Mouse (Mus musculus) E14TG2a.4 (cell line): ENCODE results near the gene Ak3.

ENCODE experiments used
- H3K27me3 ChIP-seq: 2 replicates; pipeline ENCODE4 v1.6.1; 2014; ENCODE audit warnings: low read length, control low read depth; ENCODE audit not compliant: insufficient read depth
- H3K36me3 ChIP-seq: 2 replicates; pipeline ENCODE4 v1.6.1; 2014; ENCODE audit warnings: low read length, control low read depth; ENCODE audit not compliant: insufficient read depth
- H3K4me1 ChIP-seq: replicated peaks from 2 replicates; pipeline ENCODE4 v1.6.1; 2014; ENCODE audit warnings: low read depth, low read length, control low read depth
- H3K4me3 ChIP-seq: replicated peaks from 2 replicates; pipeline ENCODE4 v1.5.1; 2014; ENCODE audit warnings: mild to moderate bottlenecking, low read length
- H3K9me3 ChIP-seq: 2 replicates; pipeline ENCODE4 v1.6.1; 2014; ENCODE audit warnings: low read length, control low read depth
- CTCF ChIP-seq: conservative IDR thresholded peaks from 2 replicates; pipeline ENCODE4 v1.5.1; 2014; ENCODE audit warnings: low read length
- NANOG ChIP-seq: IDR thresholded peaks from 2 replicates; pipeline ENCODE4 v1.6.1; 2014; ENCODE audit warnings: borderline replicate concordance, low read length, mixed read lengths
- POU5F1 ChIP-seq: IDR thresholded peaks from 2 replicates; pipeline ENCODE4 v1.6.1; 2014; ENCODE audit warnings: low read length, borderline replicate concordance

Ak3 gene

GRCm38 (mm10) chr19:29063009-29063408 is 15.2 kb upstream of the Ak3 start:
- Histone ChIP-seq H3K4me3 (no peak overlapping the region), H3K27me3 (no peaks in the 10 kb centered on the region), H3K36me3 (no peaks in the 10 kb centered on the region), H3K9me3 (no peaks in the 10 kb centered on the region), H3K4me1 (peaks cover 62% of the 10 kb centered on the region)
- no peak for TF ChIP-seq NANOG
- no peak for TF ChIP-seq POU5F1
- TF ChIP-seq CTCF: no peak

DNA sequence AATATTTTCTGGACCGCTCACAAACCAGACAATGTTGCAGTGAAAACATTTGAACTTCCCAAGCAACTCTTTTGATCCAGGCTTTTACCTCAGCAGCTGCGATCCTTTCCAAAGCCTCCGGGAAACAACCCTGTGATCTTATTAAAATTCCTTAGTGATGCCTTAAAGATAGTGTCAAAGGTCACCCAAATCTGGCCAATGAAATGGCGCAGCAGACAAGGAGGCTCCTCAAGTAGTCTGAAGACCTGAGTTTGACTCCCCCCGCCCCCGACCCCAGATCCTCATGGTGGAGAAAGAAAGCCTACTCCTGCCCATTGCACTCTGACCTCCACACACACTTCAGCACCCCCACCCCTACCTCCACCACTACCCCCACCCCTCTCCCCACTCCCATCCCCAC is 12.5 kb upstream of the Ak3 start:
- H3K27me3 ChIP-seq: no peaks in the 10 kb centered on the region
- peaks cover 3% of the 10 kb centered on the region; the same call in 1 of the 2 replicates for H3K36me3 ChIP-seq
- TF ChIP-seq POU5F1 (no peak), NANOG (no peak), CTCF (no peak)
- no peaks in the 10 kb centered on the region for H3K9me3 ChIP-seq
- peak overlapping the region; percentile 23; the same call in 1 of the 2 replicates for H3K4me3 ChIP-seq
- peaks cover 58% of the 10 kb centered on the region for H3K4me1 ChIP-seq

DNA sequence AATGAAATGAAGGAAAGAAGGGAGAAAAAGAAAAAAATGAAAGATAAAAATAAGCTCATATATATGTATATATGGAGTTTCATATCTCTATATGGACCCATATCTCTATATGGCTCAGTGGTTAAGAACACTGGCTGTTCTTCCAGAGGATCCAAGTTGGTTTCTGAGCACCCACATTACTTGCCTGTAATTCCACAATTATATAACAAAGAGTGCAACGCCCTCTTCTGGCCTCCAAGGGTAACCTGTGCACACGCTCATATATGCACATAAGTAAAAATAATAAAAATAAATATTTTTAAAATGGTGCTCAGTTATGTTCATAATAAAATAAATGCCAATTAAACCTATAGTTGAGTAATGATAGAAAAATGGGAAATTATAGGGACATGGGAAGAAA is 11.9 kb upstream of the Ak3 start:
- Histone ChIP-seq H3K4me3 (peak overlapping the region; percentile 23; the same call in 1 of the 2 replicates), H3K9me3 (no peaks in the 10 kb centered on the region), H3K36me3 (peaks cover 3% of the 10 kb centered on the region; the same call in 1 of the 2 replicates), H3K27me3 (no peaks in the 10 kb centered on the region), H3K4me1 (peaks cover 56% of the 10 kb centered on the region)
- TF ChIP-seq POU5F1: no peak
- peak; percentile 56 for TF ChIP-seq CTCF

- peaks cover 3% of the 10 kb centered on the region; the same call in 1 of the 2 replicates for H3K36me3 ChIP-seq
- peaks cover 48% of the 10 kb centered on the region for H3K4me1 ChIP-seq
- no peaks in the 10 kb centered on the region for H3K9me3 ChIP-seq
- TF ChIP-seq POU5F1: no peak
- TF ChIP-seq NANOG: no peak
- no peak for TF ChIP-seq CTCF
- peak overlapping the region; percentile 75 for H3K4me3 ChIP-seq
- no peaks in the 10 kb centered on the region for H3K27me3 ChIP-seq
Observed at GRCm38 (mm10) chr19:29058741-29059140, 11.0 kb upstream of the Ak3 start.

GRCm38 (mm10) chr19:29055469-29055868 is 7.7 kb upstream of the Ak3 start:
- no peak overlapping the region for H3K4me3 ChIP-seq
- no peaks in the 10 kb centered on the region for H3K9me3 ChIP-seq
- H3K27me3 ChIP-seq: no peaks in the 10 kb centered on the region
- peaks cover 66% of the 10 kb centered on the region for H3K4me1 ChIP-seq
- H3K36me3 ChIP-seq: peaks cover 3% of the 10 kb centered on the region; the same call in 1 of the 2 replicates
- TF ChIP-seq CTCF (no peak), POU5F1 (no peak), NANOG (no peak)

DNA sequence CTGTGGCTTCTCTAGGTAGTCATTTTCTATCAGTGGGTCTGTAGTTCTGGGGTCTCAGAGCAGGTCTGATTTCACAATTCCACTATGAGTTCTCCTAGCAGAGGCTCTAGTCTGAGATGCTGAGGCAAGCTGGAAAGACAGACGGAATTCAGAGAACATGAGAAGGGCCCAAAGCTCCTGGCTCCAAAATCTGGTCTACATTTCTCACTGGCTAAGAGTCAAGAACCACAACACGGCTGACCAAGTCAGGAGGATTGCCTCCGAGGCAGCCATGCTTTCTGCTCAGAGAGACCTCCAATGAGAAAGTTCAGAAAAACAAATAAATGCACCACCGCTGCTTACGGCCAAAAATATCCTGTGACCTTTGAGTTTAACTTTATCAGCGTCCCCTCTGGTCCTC is 6.8 kb upstream of the Ak3 start:
- TF ChIP-seq NANOG (no peak), POU5F1 (no peak), CTCF (no peak)
- H3K9me3 ChIP-seq: no peaks in the 10 kb centered on the region
- no peaks in the 10 kb centered on the region for H3K27me3 ChIP-seq
- peaks cover 3% of the 10 kb centered on the region; the same call in 1 of the 2 replicates for H3K36me3 ChIP-seq
- H3K4me3 ChIP-seq: no peak overlapping the region
- H3K4me1 ChIP-seq: peaks cover 66% of the 10 kb centered on the region

GRCm38 (mm10) chr19:29052786-29053185 is 5.0 kb upstream of the Ak3 start:
- Histone ChIP-seq H3K36me3 (peaks cover 3% of the 10 kb centered on the region; the same call in 1 of the 2 replicates), H3K27me3 (peaks cover 8% of the 10 kb centered on the region; the same call in 1 of the 2 replicates), H3K9me3 (no peaks in the 10 kb centered on the region), H3K4me1 (peaks cover 59% of the 10 kb centered on the region), H3K4me3 (no peak overlapping the region)
- TF ChIP-seq POU5F1 (no peak), NANOG (no peak), CTCF (no peak)

DNA sequence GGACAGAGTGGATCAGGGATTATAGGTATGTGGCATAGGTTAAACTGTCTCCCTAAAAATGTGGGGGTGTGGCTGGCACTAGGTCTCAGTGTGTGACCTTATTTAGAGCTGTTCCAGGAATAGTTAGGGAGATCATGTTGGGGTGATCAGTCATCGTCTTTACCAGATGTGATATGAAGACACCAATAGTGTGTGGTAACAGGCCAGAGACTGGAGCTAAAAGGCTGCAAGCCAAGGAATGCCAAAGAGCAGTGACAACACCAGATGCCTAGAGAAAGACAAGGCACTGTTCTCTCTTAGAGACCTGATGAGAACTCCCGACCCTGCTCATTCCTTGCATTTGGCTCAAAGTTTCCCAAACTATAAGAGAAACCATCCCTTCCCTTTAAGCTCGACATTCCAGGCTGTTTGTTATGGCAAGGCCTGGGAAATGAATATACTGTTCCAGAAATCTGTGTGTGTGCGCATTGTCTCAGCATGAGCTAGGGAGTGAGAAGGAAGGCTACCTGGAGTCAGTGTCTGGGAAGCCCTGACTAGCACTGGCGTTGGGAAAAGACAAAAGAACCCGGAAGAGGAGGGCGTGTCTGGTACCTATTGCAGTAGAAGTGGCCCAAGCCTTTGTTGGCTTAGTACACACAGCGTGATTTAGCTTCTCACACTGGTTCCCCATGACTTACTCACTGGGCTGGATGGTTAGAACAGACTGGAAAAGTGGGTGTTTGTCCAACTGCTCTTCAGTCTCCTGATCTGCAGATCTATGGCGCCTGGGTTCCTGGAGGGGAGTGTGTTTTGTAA is 2.6 kb upstream of the Ak3 start:
- Histone ChIP-seq H3K27me3 (peaks cover 8% of the 10 kb centered on the region; the same call in 1 of the 2 replicates), H3K4me3 (no peak overlapping the region), H3K4me1 (peaks cover 61% of the 10 kb centered on the region), H3K36me3 (no peaks in the 10 kb centered on the region), H3K9me3 (no peaks in the 10 kb centered on the region)
- TF ChIP-seq POU5F1 (no peak), NANOG (no peak), CTCF (no peak)
